Mouse (Mus musculus): ENCODE measurements at regions not wholly inside any gene's neighbourhood (a gene's known extent, or its start where the extent isn't known, plus 50 kb on each side); places are given as distances from the start of the nearest gene placed in this dataset.

DNA sequence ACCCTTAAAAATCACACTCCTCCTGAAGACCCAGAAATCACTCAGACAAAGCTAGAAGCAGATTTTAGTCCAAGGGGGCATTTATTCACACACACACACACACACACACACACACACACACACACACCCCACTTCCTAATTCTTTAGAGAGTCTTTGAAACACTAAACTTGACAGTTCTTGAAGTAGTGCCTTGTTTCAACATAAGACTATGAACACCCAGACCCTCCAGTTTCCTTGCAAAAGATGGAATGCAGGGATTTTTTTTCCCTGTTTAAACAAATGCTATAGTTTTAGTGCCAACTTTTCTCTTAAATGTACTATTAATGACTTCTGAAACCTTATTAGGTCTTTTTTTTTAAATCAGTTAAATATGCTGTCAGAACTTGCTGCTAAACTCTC lies 279.2 kb upstream of the Fat1 start:
- no peak for ATAC-seq (ENCODE audit: insufficient number of reproducible peaks, insufficient read depth, low FRiP score, low TSS enrichment, low read depth)
- no peaks in the 10 kb centered on the region for H3K9me3 ChIP-seq
- no peak overlapping the region for H3K4me3 ChIP-seq (replicated peaks)
- no peak overlapping the region for H3K4me2 ChIP-seq
- no peak overlapping the region for H3K27ac ChIP-seq
- no peaks in the 10 kb centered on the region for H3K27me3 ChIP-seq
- H3K36me3 ChIP-seq: no peaks in the 10 kb centered on the region
- no peaks in the 10 kb centered on the region for H3K4me1 ChIP-seq (replicated peaks)
- H3K9ac ChIP-seq (replicated peaks): no peak overlapping the region

- no peak overlapping the region for H3K27ac ChIP-seq
- H3K9me3 ChIP-seq: no peaks in the 10 kb centered on the region
- H3K4me2 ChIP-seq: no peak overlapping the region
- H3K4me3 ChIP-seq (replicated peaks): no peak overlapping the region
- H3K36me3 ChIP-seq: no peaks in the 10 kb centered on the region
- no peaks in the 10 kb centered on the region for H3K27me3 ChIP-seq
- H3K4me1 ChIP-seq (replicated peaks): no peaks in the 10 kb centered on the region
- no peak overlapping the region for H3K9ac ChIP-seq (replicated peaks)
- ATAC-seq (ENCODE audit: insufficient number of reproducible peaks, insufficient read depth, low FRiP score, low TSS enrichment, low read depth): no peak
- 82% methylated on average over 4 of the region's 4 CpGs for WGBS
These were observed 278.8 kb upstream of the Fat1 start for GRCm38 (mm10) chr8:44656470-44656869.

- 78% methylated on average over 2 of the region's 2 CpGs for WGBS
- Histone ChIP-seq H3K4me3 (replicated peaks) (no peak overlapping the region), H3K9me3 (no peaks in the 10 kb centered on the region), H3K4me2 (no peak overlapping the region), H3K27me3 (no peaks in the 10 kb centered on the region), H3K4me1 (replicated peaks) (no peaks in the 10 kb centered on the region), H3K36me3 (no peaks in the 10 kb centered on the region), H3K27ac (no peak overlapping the region), H3K9ac (replicated peaks) (no peak overlapping the region)
- ATAC-seq (ENCODE audit: insufficient number of reproducible peaks, insufficient read depth, low FRiP score, low TSS enrichment, low read depth): no peak
These were observed 273.6 kb upstream of the Fat1 start for GRCm38 (mm10) chr8:44661696-44662095.

DNA sequence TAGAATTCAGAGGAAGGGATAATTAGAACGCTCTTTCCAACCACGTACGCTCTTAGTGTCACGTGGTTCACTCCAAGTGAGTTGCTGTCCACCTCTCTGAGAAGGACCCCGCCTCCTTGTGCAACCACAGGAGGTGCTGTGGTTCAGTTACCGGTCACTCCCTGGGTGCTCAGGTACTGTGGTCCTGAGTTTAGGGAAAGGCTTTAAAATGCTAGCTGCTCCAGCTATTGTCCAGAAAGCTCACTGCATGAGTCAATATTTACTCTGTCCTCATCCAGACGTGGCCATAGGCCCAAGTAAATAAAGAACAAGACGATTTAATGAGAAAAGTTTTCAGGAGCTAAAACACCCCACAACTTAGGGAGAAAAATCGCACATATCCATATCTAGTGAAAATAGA lies 248.1 kb upstream of the Fat1 start:
- no peaks in the 10 kb centered on the region for H3K9me3 ChIP-seq
- H3K9ac ChIP-seq (replicated peaks): no peak overlapping the region
- H3K4me1 ChIP-seq (replicated peaks): no peaks in the 10 kb centered on the region
- H3K4me2 ChIP-seq: no peak overlapping the region
- no peak overlapping the region for H3K27ac ChIP-seq
- no peaks in the 10 kb centered on the region for H3K27me3 ChIP-seq
- H3K36me3 ChIP-seq: no peaks in the 10 kb centered on the region
- ATAC-seq (ENCODE audit: insufficient number of reproducible peaks, insufficient read depth, low FRiP score, low TSS enrichment, low read depth): no peak
- H3K4me3 ChIP-seq (replicated peaks): no peak overlapping the region
- 94% methylated on average over 9 of the region's 9 CpGs for WGBS

- H3K9me3 ChIP-seq: no peaks in the 10 kb centered on the region
- H3K36me3 ChIP-seq: no peaks in the 10 kb centered on the region
- no peak overlapping the region for H3K4me2 ChIP-seq
- H3K4me1 ChIP-seq (replicated peaks): peaks cover 4% of the 10 kb centered on the region; the same call in 1 of the 2 replicates
- no peak overlapping the region for H3K9ac ChIP-seq (replicated peaks)
- H3K27ac ChIP-seq: no peak overlapping the region
- WGBS: 83% methylated on average over 9 of the region's 9 CpGs
- peaks cover 9% of the 10 kb centered on the region for H3K27me3 ChIP-seq
- ATAC-seq (ENCODE audit: insufficient number of reproducible peaks, insufficient read depth, low FRiP score, low TSS enrichment, low read depth): no peak
- no peak overlapping the region for H3K4me3 ChIP-seq (replicated peaks)
These were observed 245.2 kb upstream of the Fat1 start for GRCm38 (mm10) chr8:44689837-44690592.

- 86% methylated on average over 4 of the region's 4 CpGs for WGBS
- no peak for ATAC-seq (ENCODE audit: insufficient number of reproducible peaks, insufficient read depth, low FRiP score, low TSS enrichment, low read depth)
- Histone ChIP-seq H3K4me1 (replicated peaks) (peaks cover 6% of the 10 kb centered on the region; the same call in 1 of the 2 replicates), H3K27me3 (peaks cover 9% of the 10 kb centered on the region), H3K9me3 (no peaks in the 10 kb centered on the region), H3K4me2 (no peak overlapping the region), H3K9ac (replicated peaks) (no peak overlapping the region), H3K36me3 (no peaks in the 10 kb centered on the region), H3K4me3 (replicated peaks) (no peak overlapping the region), H3K27ac (no peak overlapping the region)
These were observed 244.7 kb upstream of the Fat1 start for GRCm38 (mm10) chr8:44690593-44690950.

DNA sequence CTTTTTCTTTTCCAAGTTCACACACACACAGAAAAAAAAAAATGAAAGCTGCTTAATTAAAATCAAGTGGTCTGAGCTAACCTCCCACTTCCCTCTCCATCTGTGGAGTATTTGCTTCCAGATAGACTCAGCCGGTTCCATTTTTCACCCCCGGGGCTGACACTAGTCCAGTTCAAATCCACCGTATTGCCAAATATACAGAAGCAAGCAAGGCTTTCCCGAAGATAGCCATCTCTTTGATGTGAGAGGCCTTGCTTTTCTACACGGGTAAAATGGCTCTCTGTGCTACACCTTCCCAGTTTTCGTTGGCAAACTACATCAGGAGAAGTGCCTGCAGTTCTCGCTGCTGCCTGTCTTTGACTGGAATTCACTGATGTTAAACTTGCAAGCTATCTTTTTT lies 244.1 kb upstream of the Fat1 start:
- ATAC-seq (ENCODE audit: insufficient number of reproducible peaks, insufficient read depth, low FRiP score, low TSS enrichment, low read depth): no peak
- no peak overlapping the region for H3K27ac ChIP-seq
- no peaks in the 10 kb centered on the region for H3K36me3 ChIP-seq
- H3K4me1 ChIP-seq (replicated peaks): peaks cover 11% of the 10 kb centered on the region
- no peak overlapping the region for H3K4me2 ChIP-seq
- H3K9me3 ChIP-seq: no peaks in the 10 kb centered on the region
- H3K9ac ChIP-seq (replicated peaks): no peak overlapping the region
- peaks cover 9% of the 10 kb centered on the region for H3K27me3 ChIP-seq
- no peak overlapping the region for H3K4me3 ChIP-seq (replicated peaks)
- 56% methylated on average over 7 of the region's 7 CpGs for WGBS

GRCm38 (mm10) chr8:44692036-44692688 lies 243.1 kb upstream of the Fat1 start:
- H3K4me2 ChIP-seq: no peak overlapping the region
- no peak for ATAC-seq (ENCODE audit: insufficient number of reproducible peaks, insufficient read depth, low FRiP score, low TSS enrichment, low read depth)
- WGBS: 74% methylated on average over 8 of the region's 8 CpGs

DNA sequence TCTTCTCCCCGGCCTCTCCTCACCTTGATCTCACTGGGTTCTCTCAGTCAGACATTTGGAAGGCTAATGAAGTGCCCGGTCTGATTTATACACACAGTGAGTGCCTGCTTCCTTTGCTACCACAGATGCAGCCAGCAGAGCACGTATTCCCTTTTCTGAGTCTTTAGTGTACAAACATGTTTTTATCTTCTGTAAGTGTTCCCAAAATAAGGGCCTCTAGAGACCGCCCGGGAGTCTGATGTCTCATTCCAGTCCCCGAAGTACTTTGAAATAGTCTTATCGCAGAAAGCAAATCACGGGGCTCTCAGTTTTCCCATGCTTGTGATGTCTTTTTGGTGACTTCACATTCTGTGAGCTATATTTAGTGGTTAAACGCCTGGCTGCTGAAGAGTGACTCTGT lies 240.4 kb upstream of the Fat1 start:
- peaks cover 9% of the 10 kb centered on the region for H3K27me3 ChIP-seq
- 48% methylated on average over 9 of the region's 9 CpGs for WGBS
- H3K4me2 ChIP-seq: no peak overlapping the region
- no peaks in the 10 kb centered on the region for H3K36me3 ChIP-seq
- no peak overlapping the region for H3K9ac ChIP-seq (replicated peaks)
- H3K9me3 ChIP-seq: no peaks in the 10 kb centered on the region
- no peak overlapping the region for H3K27ac ChIP-seq
- no peak overlapping the region for H3K4me3 ChIP-seq (replicated peaks)
- peaks cover 17% of the 10 kb centered on the region for H3K4me1 ChIP-seq (replicated peaks)
- no peak for ATAC-seq (ENCODE audit: insufficient number of reproducible peaks, insufficient read depth, low FRiP score, low TSS enrichment, low read depth)

More at GRCm38 (mm10) chr8:44692036-44692688, 243.1 kb upstream of the Fat1 start:
- Histone ChIP-seq H3K4me1 (replicated peaks) (peaks cover 17% of the 10 kb centered on the region), H3K4me3 (replicated peaks) (no peak overlapping the region), H3K36me3 (no peaks in the 10 kb centered on the region), H3K9ac (replicated peaks) (no peak overlapping the region), H3K27ac (no peak overlapping the region), H3K27me3 (peaks cover 9% of the 10 kb centered on the region), H3K9me3 (no peaks in the 10 kb centered on the region)

GRCm38 (mm10) chr8:44696066-44696853 lies 239.0 kb upstream of the Fat1 start:
- no peak overlapping the region for H3K4me2 ChIP-seq
- no peak overlapping the region for H3K9ac ChIP-seq (replicated peaks)
- H3K27me3 ChIP-seq: peaks cover 9% of the 10 kb centered on the region
- H3K4me1 ChIP-seq (replicated peaks): peaks cover 17% of the 10 kb centered on the region
- H3K4me3 ChIP-seq (replicated peaks): no peak overlapping the region
- H3K9me3 ChIP-seq: no peaks in the 10 kb centered on the region
- no peak overlapping the region for H3K27ac ChIP-seq
- no peaks in the 10 kb centered on the region for H3K36me3 ChIP-seq
- peak; percentile 63; the same call in 1 of the 2 replicates for ATAC-seq (ENCODE audit: insufficient number of reproducible peaks, insufficient read depth, low FRiP score, low TSS enrichment, low read depth)
- 41% methylated on average over 9 of the region's 9 CpGs for WGBS

- no peaks in the 10 kb centered on the region for H3K36me3 ChIP-seq
- H3K9me3 ChIP-seq: no peaks in the 10 kb centered on the region
- H3K27me3 ChIP-seq: no peaks in the 10 kb centered on the region
- H3K4me1 ChIP-seq (replicated peaks): peaks cover 17% of the 10 kb centered on the region
- no peak overlapping the region for H3K4me2 ChIP-seq
- no peak overlapping the region for H3K9ac ChIP-seq (replicated peaks)
- H3K27ac ChIP-seq: no peak overlapping the region
- WGBS: 83% methylated on average over 18 of the region's 18 CpGs
- no peak overlapping the region for H3K4me3 ChIP-seq (replicated peaks)
- no peak for ATAC-seq (ENCODE audit: insufficient number of reproducible peaks, insufficient read depth, low FRiP score, low TSS enrichment, low read depth)
These were observed 235.7 kb upstream of the Fat1 start for GRCm38 (mm10) chr8:44699384-44700105.

Measured in limb, embryonic 12.5 days (tissue).